In the genomic region with DNA sequence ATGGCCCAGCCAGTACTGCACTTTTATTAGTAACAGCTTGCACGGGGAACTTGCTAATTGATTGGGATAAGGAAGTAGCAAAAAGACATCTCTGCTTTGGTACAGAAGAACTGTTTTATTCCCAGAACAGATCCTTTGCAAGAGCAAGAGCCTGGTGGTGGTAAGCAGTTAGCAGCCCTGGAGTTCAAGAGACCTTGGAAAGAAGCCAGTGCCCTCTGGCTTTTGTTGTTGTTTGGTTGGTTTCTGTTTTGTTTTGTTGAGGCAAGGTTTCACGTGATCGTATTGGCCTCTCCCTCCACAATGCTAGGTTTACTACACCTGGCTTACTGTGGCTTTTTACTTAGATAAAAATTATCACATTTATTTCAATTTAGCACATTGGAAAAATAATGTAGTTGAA, we compare ENCODE assay signal across 17 mouse cellular contexts. TPM values are rescaled to one million over a fixed set of nuclear protein-coding genes. Genes with fewer than 3 reads are reported as not detected.
"Had no signal": no experiment of that assay in that cellular context is flagged by ENCODE, and none has a peak within 500 bp of the region (broad histone marks: within the 10 kb centered on the region; RNA-seq: fewer than 3 reads in every experiment).

No protein-coding gene starts in this region.

- H3K27ac ChIP-seq: kidney, embryonic 15.5 days; limb, embryonic 10.5 days; limb, embryonic 13.5 days; liver, embryonic 14.5 days; macrophage; midbrain, embryonic 12.5 days; midbrain, embryonic 15.5 days; stomach, postnatal 0 days had no signal

- H3K4me3 ChIP-seq: kidney, embryonic 15.5 days; limb, embryonic 10.5 days; limb, embryonic 13.5 days; midbrain, embryonic 12.5 days; midbrain, embryonic 15.5 days had no signal

- H3K9ac ChIP-seq: kidney, embryonic 15.5 days; limb, embryonic 13.5 days; liver, embryonic 14.5 days; liver, postnatal 0 days; lung, embryonic 14.5 days; midbrain, embryonic 12.5 days; midbrain, embryonic 15.5 days had no signal

- DNase-seq: kidney, adult 8-10 months; kidney, postnatal 10 days; kidney, postnatal 4 days; liver, postnatal 0 days; lung, embryonic 14.5 days; thymus, adult 2 months; thymus, postnatal 14 days; thymus, postnatal 4 days had no signal

- H3K27me3 ChIP-seq: kidney, embryonic 15.5 days; limb, embryonic 13.5 days; midbrain, embryonic 12.5 days; midbrain, embryonic 15.5 days had no signal

RNA-seq across cellular contexts. Expression of gene 6330403K07Rik, which starts 5.0 kb away (rescaled TPM):
- total RNA-seq: megakaryocyte, adult 5-6 weeks had no signal
- polyA plus RNA-seq: macrophage had no signal
